Mouse (Mus musculus) stomach, postnatal 0 days (tissue): Measurements from ENCODE around the gene Ropn1l. TPM values are rescaled to one million over a fixed set of nuclear protein-coding genes. Genes with fewer than 3 reads are reported as not detected.

ENCODE experiments used
- ATAC-seq: fragments of 200-750 bp; cut with Nextera tagmentation; 2 replicates; pipeline ENCODE4 v1.8.0; 2017; ENCODE audit not compliant: low FRiP score, low TSS enrichment
- DNase-seq: peaks from one replicate; pipeline ENCODE4 v3.0.0-alpha.2; 2016; ENCODE audit warnings: low spot score
- H3K27ac ChIP-seq: fragments of 300-500 bp; sonication (generic); replicated peaks from 2 replicates; pipeline ENCODE4 v1.5.1; 2014; ENCODE audit warnings: mild to moderate bottlenecking, control low read depth
- H3K27me3 ChIP-seq: fragments of 300-500 bp; sonication (generic); 2 replicates; pipeline ENCODE4 v1.6.1; 2014; ENCODE audit warnings: low read length; ENCODE audit not compliant: control insufficient read depth, insufficient read depth
- H3K36me3 ChIP-seq: fragments of 300-500 bp; sonication (generic); 2 replicates; pipeline ENCODE4 v1.6.1; 2014; ENCODE audit warnings: low read length, mixed read lengths; ENCODE audit not compliant: control insufficient read depth, insufficient read depth
- H3K4me1 ChIP-seq: fragments of 300-500 bp; sonication (generic); replicated peaks from 2 replicates; pipeline ENCODE4 v1.6.1; 2014; ENCODE audit warnings: antibody characterized with exemption; ENCODE audit not compliant: control insufficient read depth, insufficient read depth
- H3K4me2 ChIP-seq: fragments of 300-500 bp; sonication (generic); replicated peaks from 2 replicates; pipeline ENCODE4 v1.6.1; 2014; ENCODE audit warnings: low read depth, mild to moderate bottlenecking, control low read depth, moderate library complexity
- H3K4me3 ChIP-seq: fragments of 300-500 bp; sonication (generic); 2 replicates; pipeline ENCODE4 v1.5.1; 2014; ENCODE audit warnings: low read depth, low read length, control low read depth
- H3K9ac ChIP-seq: fragments of 300-500 bp; sonication (generic); 2 replicates; pipeline ENCODE4 v1.6.1; 2014; ENCODE audit warnings: mild to moderate bottlenecking, low read length, control low read depth, mixed read lengths
- H3K9me3 ChIP-seq: fragments of 300-500 bp; sonication (generic); 2 replicates; pipeline ENCODE4 v1.6.1; 2016; ENCODE audit warnings: low read length; ENCODE audit not compliant: control insufficient read depth
- CTCF ChIP-seq: IDR thresholded peaks from 2 replicates; pipeline ENCODE4 v1.5.1; 2016; ENCODE audit warnings: antibody characterized with exemption, low read depth, mild to moderate bottlenecking, moderate library complexity
- EP300 ChIP-seq: optimal IDR thresholded peaks from 2 replicates; pipeline ENCODE3; 2016; ENCODE audit warnings: antibody characterized with exemption
- WGBS: fragments of 180-500 bp; shearing (Covaris S2); extraction: QIAGEN DNeasy Blood & Tissue Kit; methylation state at CpG from one replicate; pipeline ENCODE4 v1.1.7; 2014; 5-methylcytosine and 5-hydroxymethylcytosine counted together
- polyA plus RNA-seq: library from polyadenylated mRNA; unstranded; fragments of >200 nt; fragmentation: Nextera tagmentation; extraction: Ambion mirVana; gene quantifications from 2 replicates; pipeline ENCODE4 v1.2.1, GENCODE M21; 2015

Gene Ropn1l
- polyA plus RNA-seq, 1 experiment from 2014 or later = 1.8 TPM

- Histone ChIP-seq H3K4me2 (no peak overlapping the region), H3K4me1 (no peaks in the 10 kb centered on the region), H3K4me3 (no peak overlapping the region), H3K9me3 (no peaks in the 10 kb centered on the region), H3K9ac (no peak overlapping the region), H3K36me3 (no peaks in the 10 kb centered on the region), H3K27ac (no peak overlapping the region), H3K27me3 (no peaks in the 10 kb centered on the region)
- TF ChIP-seq CTCF (no peak), EP300 (no peak)
- DNase-seq (no peak), ATAC-seq (no peak)
- 72% methylated on average over 7 of the region's 7 CpGs for WGBS
Observed at GRCm38 (mm10) chr15:31429429-31429828, 24.1 kb downstream of the Ropn1l start.

DNA sequence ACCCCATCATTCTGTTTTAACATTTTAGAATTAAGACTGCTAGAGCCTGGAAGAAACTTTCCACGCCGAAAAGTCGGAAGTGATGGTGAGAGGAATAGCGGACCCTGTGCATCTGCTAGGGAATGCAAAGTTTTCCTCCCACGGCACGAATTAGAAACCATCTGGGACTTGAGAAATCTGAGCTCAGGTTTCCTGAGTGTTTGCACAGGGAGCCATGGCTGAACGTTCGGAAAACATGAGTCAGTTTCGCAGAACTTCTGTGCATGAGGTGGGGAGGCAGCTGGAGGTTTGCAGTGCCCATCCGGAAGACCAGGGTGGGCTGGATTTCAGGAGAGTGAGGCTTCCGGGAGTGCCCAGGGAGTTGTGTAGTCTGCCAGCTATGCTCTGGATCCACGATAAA is 25.0 kb downstream of the Ropn1l start:
- Histone ChIP-seq H3K27ac (no peak overlapping the region), H3K9me3 (no peaks in the 10 kb centered on the region), H3K36me3 (no peaks in the 10 kb centered on the region), H3K4me3 (no peak overlapping the region), H3K4me2 (no peak overlapping the region), H3K9ac (no peak overlapping the region), H3K27me3 (no peaks in the 10 kb centered on the region), H3K4me1 (no peaks in the 10 kb centered on the region)
- WGBS = 50% methylated on average over 12 of the region's 12 CpGs
- no peak for ATAC-seq
- TF ChIP-seq EP300 (no peak), CTCF (no peak)
- no peak for DNase-seq

- ATAC-seq (no peak), DNase-seq (no peak)
- H3K36me3 ChIP-seq = no peaks in the 10 kb centered on the region
- TF ChIP-seq CTCF = peak; percentile 34
- TF ChIP-seq EP300 = no peak
- H3K4me2 ChIP-seq = no peak overlapping the region
- H3K9ac ChIP-seq = no peak overlapping the region
- 52% methylated on average over 3 of the region's 3 CpGs for WGBS
- no peaks in the 10 kb centered on the region for H3K4me1 ChIP-seq
- no peaks in the 10 kb centered on the region for H3K9me3 ChIP-seq
- no peak overlapping the region for H3K27ac ChIP-seq
- H3K27me3 ChIP-seq = no peaks in the 10 kb centered on the region
- H3K4me3 ChIP-seq = no peak overlapping the region
Observed at GRCm38 (mm10) chr15:31427390-31427789, 26.1 kb downstream of the Ropn1l start.

DNA sequence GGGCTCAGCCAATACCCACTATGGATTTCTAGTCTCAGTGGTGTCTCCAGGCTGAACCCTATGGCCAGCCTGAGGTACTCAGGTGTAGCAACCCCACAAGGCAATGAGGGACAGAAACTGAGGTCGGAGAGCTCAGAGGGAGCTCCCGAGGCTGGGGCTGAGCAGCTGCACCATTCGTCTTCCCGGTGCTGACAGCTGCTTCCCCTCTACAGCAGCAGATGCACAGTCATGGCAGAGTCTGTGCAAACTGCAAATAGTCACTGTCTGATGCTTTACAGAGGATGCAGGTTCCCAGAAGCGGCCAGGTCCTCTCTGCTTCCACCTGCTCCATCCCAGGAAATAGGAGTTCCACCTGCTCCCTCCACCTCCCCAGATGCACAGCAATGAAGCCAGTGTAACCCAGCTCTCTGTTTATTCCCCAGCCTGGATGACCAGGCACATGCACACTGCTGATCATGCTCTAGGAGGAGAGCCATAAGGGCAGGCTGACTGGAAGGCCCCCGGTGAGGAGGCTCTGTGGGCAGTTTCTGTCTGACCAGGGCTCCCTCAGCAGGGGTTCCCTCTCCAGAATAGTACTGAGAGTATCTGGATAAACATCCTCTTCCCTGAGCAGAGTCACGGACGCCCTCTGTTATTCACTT is 27.4 kb downstream of the Ropn1l start:
- 27% methylated on average over 8 of the region's 8 CpGs for WGBS
- DNase-seq (no peak), ATAC-seq (no peak)

GRCm38 (mm10) chr15:31422649-31423369 is 30.7 kb downstream of the Ropn1l start:
- Histone ChIP-seq H3K27me3 (no peaks in the 10 kb centered on the region), H3K4me3 (no peak overlapping the region), H3K36me3 (no peaks in the 10 kb centered on the region), H3K9ac (no peak overlapping the region), H3K27ac (no peak overlapping the region), H3K4me1 (no peaks in the 10 kb centered on the region), H3K4me2 (no peak overlapping the region), H3K9me3 (no peaks in the 10 kb centered on the region)
- ATAC-seq = peak; percentile 35; the same call in 1 of the 2 replicates
- no peak for TF ChIP-seq CTCF
- no peak for TF ChIP-seq EP300
- DNase-seq = peak; percentile 30
- WGBS = 48% methylated on average over 7 of the region's 7 CpGs

More for the DNA sequence above, 27.4 kb downstream of the Ropn1l start:
- Histone ChIP-seq H3K9me3 (no peaks in the 10 kb centered on the region), H3K9ac (no peak overlapping the region), H3K4me2 (no peak overlapping the region), H3K27me3 (no peaks in the 10 kb centered on the region), H3K36me3 (no peaks in the 10 kb centered on the region), H3K4me1 (no peaks in the 10 kb centered on the region), H3K27ac (no peak overlapping the region), H3K4me3 (no peak overlapping the region)
- TF ChIP-seq CTCF (no peak), EP300 (no peak)

GRCm38 (mm10) chr15:31419037-31419436 is 34.5 kb downstream of the Ropn1l start:
- WGBS = 38% methylated on average over 9 of the region's 9 CpGs
- Histone ChIP-seq H3K27ac (no peak overlapping the region), H3K27me3 (no peaks in the 10 kb centered on the region), H3K9ac (no peak overlapping the region), H3K4me2 (no peak overlapping the region), H3K4me3 (no peak overlapping the region), H3K9me3 (no peaks in the 10 kb centered on the region), H3K4me1 (no peaks in the 10 kb centered on the region), H3K36me3 (no peaks in the 10 kb centered on the region)
- TF ChIP-seq EP300 = no peak
- TF ChIP-seq CTCF = peak; percentile 68
- DNase-seq (peak; percentile 24), ATAC-seq (no peak)
